Mouse (Mus musculus) forebrain, embryonic 13.5 days (tissue): ENCODE results near the gene Tmprss4. TPM values are rescaled to one million over a fixed set of nuclear protein-coding genes. Genes with fewer than 3 reads are reported as not detected.

Experiments
- ATAC-seq: fragments of 200-750 bp; cut with Nextera tagmentation; 2 replicates; pipeline ENCODE4 v1.8.0; 2017
- H3K27ac ChIP-seq: fragments of 300-500 bp; sonication (generic); 2 replicates; pipeline ENCODE4 v1.5.1; 2015; ENCODE audit warnings: inconsistent platforms, mild to moderate bottlenecking, moderate library complexity
- H3K27me3 ChIP-seq: fragments of 300-500 bp; sonication (generic); 2 replicates; pipeline ENCODE4 v1.6.1; 2015; ENCODE audit warnings: mild to moderate bottlenecking, inconsistent platforms
- H3K36me3 ChIP-seq: fragments of 300-500 bp; sonication (generic); 2 replicates; pipeline ENCODE4 v1.6.1; 2015; ENCODE audit warnings: mild to moderate bottlenecking, inconsistent platforms; ENCODE audit not compliant: poor library complexity, severe bottlenecking
- H3K4me1 ChIP-seq: fragments of 300-500 bp; sonication (generic); 2 replicates; pipeline ENCODE4 v1.6.1; 2015; ENCODE audit warnings: inconsistent platforms
- H3K4me2 ChIP-seq: fragments of 300-500 bp; sonication (generic); 2 replicates; pipeline ENCODE4 v1.6.1; 2015; ENCODE audit warnings: inconsistent platforms, mild to moderate bottlenecking, moderate library complexity
- H3K4me3 ChIP-seq: fragments of 300-500 bp; sonication (generic); 2 replicates; pipeline ENCODE4 v1.5.1; 2015; ENCODE audit warnings: mild to moderate bottlenecking, inconsistent platforms
- H3K9ac ChIP-seq: fragments of 300-500 bp; sonication (generic); 2 replicates; pipeline ENCODE4 v1.6.1; 2015; ENCODE audit warnings: mild to moderate bottlenecking, inconsistent platforms
- H3K9me3 ChIP-seq: fragments of 300-500 bp; sonication (generic); replicated peaks from 2 replicates; pipeline ENCODE4 v1.6.1; 2016; ENCODE audit warnings: inconsistent platforms
- WGBS: fragments of 180-500 bp; shearing (Covaris S2); methylation state at CpG from one replicate; pipeline ENCODE4 v1.1.7; 2015; 5-methylcytosine and 5-hydroxymethylcytosine counted together
- polyA plus RNA-seq: library from polyadenylated mRNA; unstranded; fragments of >200 nt; fragmentation: Nextera tagmentation; extraction: Ambion mirVana; gene quantifications from 2 replicates; pipeline ENCODE4 v1.2.1, GENCODE M21; 2015

Tmprss4 gene
- polyA plus RNA-seq, 1 experiment from 2014 or later = not detected

- H3K9me3 ChIP-seq = no peaks in the 10 kb centered on the region
- ATAC-seq = no peak
- no peak overlapping the region for H3K9ac ChIP-seq
- H3K4me3 ChIP-seq = no peak overlapping the region
- 62% methylated on average over 1 of the region's 1 CpGs for WGBS
- no peak overlapping the region for H3K27ac ChIP-seq
- peaks cover 2% of the 10 kb centered on the region; the same call in 1 of the 2 replicates for H3K4me1 ChIP-seq
- H3K27me3 ChIP-seq = peaks cover 38% of the 10 kb centered on the region
- H3K4me2 ChIP-seq = no peak overlapping the region
- H3K36me3 ChIP-seq = no peaks in the 10 kb centered on the region
Observed at GRCm38 (mm10) chr9:45150933-45151332, 53.0 kb downstream of the Tmprss4 start.

DNA sequence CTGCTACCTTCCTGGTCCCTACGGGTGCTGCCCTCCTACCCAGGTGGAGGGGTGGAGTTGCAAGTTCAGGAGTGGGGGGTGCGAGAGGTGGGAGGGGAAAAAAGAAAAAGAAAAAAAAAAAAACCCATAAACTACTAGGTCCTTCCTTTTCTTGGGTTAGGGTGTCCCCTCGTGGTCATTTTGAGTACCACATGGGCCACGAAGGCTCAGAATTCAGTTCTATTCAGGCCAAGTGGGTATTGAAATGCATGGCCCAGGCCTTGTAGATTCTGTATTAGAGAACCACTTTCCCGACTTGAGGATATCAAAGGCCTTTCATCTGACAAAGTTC lies 57.7 kb downstream of the Tmprss4 start:
- no peak for ATAC-seq
- H3K27me3 ChIP-seq = peaks cover 82% of the 10 kb centered on the region
- peak overlapping the region; percentile 58 for H3K9ac ChIP-seq
- H3K27ac ChIP-seq = no peak overlapping the region
- H3K4me1 ChIP-seq = peaks cover 12% of the 10 kb centered on the region
- no peaks in the 10 kb centered on the region for H3K36me3 ChIP-seq
- WGBS = 0% methylated on average over 5 of the region's 5 CpGs
- H3K9me3 ChIP-seq = no peaks in the 10 kb centered on the region
- H3K4me2 ChIP-seq = peak overlapping the region; percentile 67
- H3K4me3 ChIP-seq = peak overlapping the region; percentile 32

GRCm38 (mm10) chr9:45145533-45146266 lies 58.2 kb downstream of the Tmprss4 start:
- H3K9me3 ChIP-seq = no peaks in the 10 kb centered on the region
- 0 out of 2 replicates have a peak, but pooled peaks have one; percentile 8 for ATAC-seq
- H3K4me2 ChIP-seq = peak overlapping the region; percentile 67
- peak overlapping the region; percentile 58 for H3K9ac ChIP-seq
- no peak overlapping the region for H3K27ac ChIP-seq
- no peaks in the 10 kb centered on the region for H3K36me3 ChIP-seq
- peaks cover 17% of the 10 kb centered on the region for H3K4me1 ChIP-seq
- peak overlapping the region; percentile 32 for H3K4me3 ChIP-seq
- WGBS = 4% methylated on average over 27 of the region's 27 CpGs
- H3K27me3 ChIP-seq = peaks cover 77% of the 10 kb centered on the region

DNA sequence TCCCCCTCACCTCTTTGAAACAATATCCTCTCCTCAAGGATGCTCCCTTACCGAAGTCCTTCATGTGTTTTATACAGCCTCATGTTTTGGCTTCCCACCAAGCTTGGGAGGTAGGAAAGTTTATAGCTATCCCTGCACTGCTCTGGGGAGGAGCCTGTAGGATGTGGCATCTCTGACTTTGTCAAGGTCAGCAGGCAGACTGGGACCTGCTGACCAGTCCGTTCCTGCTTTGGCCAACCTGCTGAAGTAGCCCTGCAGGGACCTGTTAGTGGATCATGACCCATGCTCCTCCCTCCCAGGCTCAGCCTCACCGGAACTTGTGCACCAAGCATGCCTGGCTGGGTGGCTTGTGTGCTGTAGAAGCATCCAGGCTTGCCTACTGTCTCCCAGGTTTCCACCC lies 61.2 kb downstream of the Tmprss4 start:
- H3K4me2 ChIP-seq = no peak overlapping the region
- peaks cover 93% of the 10 kb centered on the region for H3K27me3 ChIP-seq
- 64% methylated on average over 3 of the region's 3 CpGs for WGBS
- H3K4me1 ChIP-seq = peaks cover 37% of the 10 kb centered on the region
- H3K9me3 ChIP-seq = no peaks in the 10 kb centered on the region
- no peak overlapping the region for H3K4me3 ChIP-seq
- H3K9ac ChIP-seq = no peak overlapping the region
- no peaks in the 10 kb centered on the region for H3K36me3 ChIP-seq
- no peak for ATAC-seq
- H3K27ac ChIP-seq = no peak overlapping the region

GRCm38 (mm10) chr9:45140945-45141344 lies 62.9 kb downstream of the Tmprss4 start:
- WGBS = 20% methylated on average over 7 of the region's 7 CpGs
- no peak for ATAC-seq
- Histone ChIP-seq H3K4me1 (peaks cover 36% of the 10 kb centered on the region), H3K27me3 (peaks cover 94% of the 10 kb centered on the region), H3K4me2 (no peak overlapping the region), H3K9ac (no peak overlapping the region), H3K4me3 (no peak overlapping the region), H3K27ac (no peak overlapping the region), H3K9me3 (no peaks in the 10 kb centered on the region), H3K36me3 (no peaks in the 10 kb centered on the region)

DNA sequence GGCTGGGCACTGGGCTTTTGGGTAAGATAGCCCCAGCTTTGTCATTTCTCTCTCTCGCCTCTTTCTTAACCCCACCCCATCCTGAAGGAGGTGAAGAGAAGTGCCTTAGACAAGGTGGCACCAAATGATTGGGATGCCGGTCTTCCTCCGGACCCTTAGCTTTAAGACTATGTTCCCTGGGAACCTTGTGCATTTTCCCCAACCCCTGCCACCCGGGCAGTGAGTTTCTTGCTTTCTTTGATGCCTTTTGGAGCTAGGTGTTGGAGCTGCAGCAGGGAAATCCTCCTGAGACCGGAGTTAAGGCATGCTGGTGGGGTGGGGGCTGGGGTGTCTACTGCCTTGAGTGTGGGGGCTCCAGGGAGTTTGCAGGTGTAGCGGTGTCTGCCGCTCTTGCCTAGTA lies 64.8 kb downstream of the Tmprss4 start:
- Histone ChIP-seq H3K4me2 (peak overlapping the region; percentile 86), H3K9me3 (no peaks in the 10 kb centered on the region), H3K27ac (no peak overlapping the region), H3K4me1 (peaks cover 30% of the 10 kb centered on the region), H3K9ac (0 out of 2 replicates have a peak overlapping the region, but pooled peaks have one; percentile 59), H3K36me3 (no peaks in the 10 kb centered on the region), H3K4me3 (peak overlapping the region; percentile 50), H3K27me3 (peaks cover 94% of the 10 kb centered on the region)
- WGBS = under 1% methylated on average over 7 of the region's 7 CpGs
- no peak for ATAC-seq

DNA sequence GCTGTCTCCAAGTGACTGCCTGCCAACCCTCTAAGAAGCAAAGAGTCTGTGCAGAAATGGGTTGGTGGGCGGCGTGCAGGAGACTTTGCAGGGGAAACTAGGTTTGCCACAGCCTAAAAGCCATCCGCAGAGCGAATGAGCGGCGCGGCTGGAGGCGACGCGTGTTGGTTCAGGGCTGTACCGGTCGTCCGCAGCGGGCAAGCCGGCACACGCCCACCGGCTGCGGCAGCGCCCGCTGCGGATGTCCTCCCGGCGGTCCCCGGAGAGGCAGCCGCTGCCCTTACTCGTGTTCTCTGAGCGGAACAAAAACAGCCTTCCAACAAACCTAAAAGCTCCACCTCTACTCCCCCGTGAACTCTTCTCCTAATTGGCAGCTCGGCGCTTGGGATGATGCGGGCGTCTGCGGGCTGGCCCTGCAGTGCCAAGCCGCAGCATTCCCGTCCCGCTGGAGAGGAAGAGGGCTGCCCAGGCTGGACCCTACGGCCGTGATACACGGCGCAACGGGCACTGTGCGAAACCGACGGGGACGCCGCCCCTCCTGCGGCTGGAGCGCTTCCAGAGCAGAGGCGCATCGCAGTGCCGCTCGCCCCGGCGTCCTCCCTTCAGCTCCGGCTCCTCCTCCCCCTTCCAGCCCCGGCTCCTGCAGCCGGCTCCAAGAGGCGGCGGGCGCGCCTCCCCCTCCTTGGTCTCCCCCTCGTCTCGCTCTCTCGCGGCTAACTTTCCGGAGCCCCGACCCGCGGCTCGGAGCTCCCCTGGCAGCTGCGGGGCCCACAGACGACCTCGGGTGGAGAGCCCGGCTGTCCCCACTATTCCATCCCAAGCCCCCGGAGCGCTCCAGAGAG lies 65.5 kb downstream of the Tmprss4 start, which contains the start of gene Scn4b:
Gene Scn4b, plus strand, starts transcription at position 205 of the 842 bp plus-strand sequence.
- H3K9ac ChIP-seq = peak within 1 kb of the TSS; percentile 59
- ATAC-seq = peak; percentile 67; the same call in 1 of the 2 replicates
- H3K4me1 ChIP-seq = peaks cover 30% of the 10 kb centered on the region
- H3K9me3 ChIP-seq = no peaks in the 10 kb centered on the region
- no peaks in the 10 kb centered on the region for H3K36me3 ChIP-seq
- H3K27ac ChIP-seq = no peak within 1 kb of the TSS
- under 1% methylated on average over 76 of the region's 76 CpGs for WGBS
- peaks cover 93% of the 10 kb centered on the region for H3K27me3 ChIP-seq
- H3K4me3 ChIP-seq = peak within 1 kb of the TSS; percentile 50
- H3K4me2 ChIP-seq = peak within 1 kb of the TSS; percentile 86

GRCm38 (mm10) chr9:45136442-45137169 lies 67.3 kb downstream of the Tmprss4 start:
- peaks cover 86% of the 10 kb centered on the region for H3K27me3 ChIP-seq
- no peak for ATAC-seq

GRCm38 (mm10) chr9:45133484-45134310 lies 70.2 kb downstream of the Tmprss4 start:
- Histone ChIP-seq H3K4me1 (peaks cover 14% of the 10 kb centered on the region), H3K4me2 (no peak overlapping the region), H3K9me3 (no peaks in the 10 kb centered on the region), H3K36me3 (no peaks in the 10 kb centered on the region), H3K9ac (no peak overlapping the region), H3K27me3 (peaks cover 70% of the 10 kb centered on the region), H3K4me3 (no peak overlapping the region), H3K27ac (no peak overlapping the region)
- WGBS = 26% methylated on average over 5 of the region's 5 CpGs
- ATAC-seq = no peak

More at GRCm38 (mm10) chr9:45136442-45137169, 67.3 kb downstream of the Tmprss4 start:
- Histone ChIP-seq H3K4me3 (no peak overlapping the region), H3K9me3 (no peaks in the 10 kb centered on the region), H3K4me2 (no peak overlapping the region), H3K4me1 (peaks cover 29% of the 10 kb centered on the region), H3K27ac (no peak overlapping the region), H3K36me3 (no peaks in the 10 kb centered on the region), H3K9ac (no peak overlapping the region)
- 18% methylated on average over 7 of the region's 7 CpGs for WGBS

DNA sequence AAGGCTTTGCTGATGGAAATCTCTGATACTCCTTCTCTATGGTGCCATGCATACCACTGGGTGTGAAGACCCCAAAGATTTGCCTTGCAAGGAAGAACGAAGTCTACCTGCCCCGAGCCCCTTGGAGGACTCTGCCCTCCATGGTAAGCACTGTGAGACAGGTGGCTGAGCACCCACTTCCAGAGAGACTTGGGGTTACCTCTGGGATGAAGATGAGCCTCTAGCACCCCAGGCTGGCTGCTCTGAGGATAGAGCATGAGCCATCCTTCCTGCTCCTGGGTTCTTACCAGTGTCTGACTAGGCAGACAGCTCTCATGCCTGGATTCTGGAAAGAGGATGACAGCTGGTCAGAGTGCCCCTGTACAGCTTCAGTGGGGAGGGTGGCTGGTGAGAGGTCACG lies 73.8 kb downstream of the Tmprss4 start:
- peaks cover 10% of the 10 kb centered on the region; the same call in 1 of the 2 replicates for H3K36me3 ChIP-seq
- no peak overlapping the region for H3K4me3 ChIP-seq
- peaks cover 34% of the 10 kb centered on the region for H3K27me3 ChIP-seq
- 86% methylated on average over 3 of the region's 3 CpGs for WGBS
- no peak for ATAC-seq
- no peak overlapping the region for H3K9ac ChIP-seq
- H3K27ac ChIP-seq = no peak overlapping the region
- H3K4me1 ChIP-seq = 0 out of 2 replicates have a peak, but pooled peaks cover 4% of the 10 kb centered on the region
- no peaks in the 10 kb centered on the region for H3K9me3 ChIP-seq
- H3K4me2 ChIP-seq = no peak overlapping the region

DNA sequence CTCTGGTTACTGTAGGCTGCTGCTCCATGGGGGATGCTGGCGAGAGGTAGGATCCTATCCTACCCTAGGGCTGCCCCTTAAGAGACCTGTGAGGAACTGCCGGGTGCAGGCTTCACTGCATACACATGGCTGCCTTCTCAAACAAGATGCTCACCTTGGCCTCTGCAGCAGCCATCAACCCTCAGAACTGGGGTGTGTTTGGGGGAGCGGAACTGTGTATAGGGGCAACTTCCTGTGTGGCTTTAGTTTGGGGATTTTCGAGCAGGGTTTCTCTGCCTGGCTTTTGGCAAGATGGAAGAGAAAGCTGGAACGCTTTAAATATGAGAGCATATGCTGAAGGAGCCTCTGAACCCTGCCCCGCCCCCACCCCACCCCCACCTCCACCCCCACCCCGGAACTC lies 77.0 kb downstream of the Tmprss4 start:
- Histone ChIP-seq H3K9me3 (no peaks in the 10 kb centered on the region), H3K9ac (no peak overlapping the region), H3K27me3 (0 out of 2 replicates have a peak, but pooled peaks cover 10% of the 10 kb centered on the region), H3K4me1 (peaks cover 11% of the 10 kb centered on the region), H3K4me2 (no peak overlapping the region), H3K4me3 (no peak overlapping the region), H3K36me3 (peaks cover 11% of the 10 kb centered on the region; the same call in 1 of the 2 replicates), H3K27ac (no peak overlapping the region)
- ATAC-seq = no peak
- WGBS = 58% methylated on average over 7 of the region's 7 CpGs
